ENCODE assay signal across 8 mouse cellular contexts in the genomic region with DNA sequence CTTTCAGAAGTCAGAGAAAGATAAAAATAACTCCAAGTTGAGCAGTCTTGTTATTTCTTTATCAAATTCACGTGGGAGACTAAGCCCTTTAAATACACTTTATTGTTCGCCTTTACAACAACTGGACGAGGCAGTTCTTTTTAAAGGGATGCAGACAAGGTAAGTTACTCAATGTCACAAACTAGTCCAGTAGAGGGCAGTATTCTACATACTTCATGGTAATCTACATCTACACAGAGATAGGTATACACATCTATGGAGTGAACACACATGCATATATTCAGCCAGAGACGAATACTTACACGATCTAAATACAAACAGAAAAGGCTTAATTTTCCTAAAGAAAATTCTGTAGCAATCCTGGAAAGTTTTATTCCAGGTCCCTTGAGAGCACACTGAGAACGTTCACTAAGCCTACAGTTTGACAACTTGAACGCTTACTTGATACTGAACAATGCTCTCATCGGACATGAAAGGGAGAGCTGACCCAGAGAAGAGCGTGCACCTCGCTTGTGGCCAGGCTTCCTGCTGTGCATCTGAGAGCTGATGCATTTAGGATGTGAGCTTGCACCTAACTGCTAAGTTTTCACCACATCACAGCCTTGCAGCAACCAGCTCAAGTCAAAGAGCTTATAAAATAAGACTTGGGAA. TPM values are rescaled to one million over a fixed set of nuclear protein-coding genes. Genes with fewer than 3 reads are reported as not detected.
A peak's percentile ranks its signal among the peaks of the same experiment; 100 is the strongest.
DNase-seq lines count a peak whose midpoint lies in the region; ATAC-seq lines count a peak whose summit lies in the region.

No protein-coding gene starts in this region.

- 50% methylated on average over 10 of the region's 10 CpGs for WGBS in neural tube, embryonic 11.5 days
- 34% methylated on average over 10 of the region's 10 CpGs for WGBS in midbrain, embryonic 15.5 days

- H3K9me3 ChIP-seq in neural tube, embryonic 11.5 days (ENCODE audit: control insufficient read depth, low read length): no peaks in the 10 kb centered on the region
- H3K9me3 ChIP-seq in midbrain, embryonic 15.5 days: no peaks in the 10 kb centered on the region

- H3K4me3 ChIP-seq in neural tube, embryonic 11.5 days (ENCODE audit: low read depth, low read length): no peak overlapping the region
- no peak overlapping the region for H3K4me3 ChIP-seq in midbrain, embryonic 15.5 days

- ATAC-seq in neural tube, embryonic 11.5 days (ENCODE audit: insufficient read depth, low FRiP score, low TSS enrichment): peak; percentile 51; the same call in 1 of the 2 replicates
- peak; percentile 70 to 77 for ATAC-seq in hematopoietic stem cell, adult 5-6 weeks (replicated peaks in 1 of 2; ENCODE audit: insufficient read depth in 1 of 2, low FRiP score in 2 of 2, low TSS enrichment in 1 of 2, low read depth in 1 of 2, poor library complexity in 2 of 2, severe bottlenecking in 2 of 2)
- ATAC-seq in midbrain, embryonic 15.5 days (replicated peaks): peak; percentile 92

- H3K36me3 ChIP-seq in neural tube, embryonic 11.5 days (ENCODE audit: control insufficient read depth, insufficient read depth, low read length): no peaks in the 10 kb centered on the region
- no peaks in the 10 kb centered on the region for H3K36me3 ChIP-seq in midbrain, embryonic 15.5 days (replicated peaks)

- no peaks in the 10 kb centered on the region for H3K27me3 ChIP-seq in neural tube, embryonic 11.5 days (ENCODE audit: control insufficient read depth, insufficient read depth, low read length)
- H3K27me3 ChIP-seq in midbrain, embryonic 15.5 days (replicated peaks): no peaks in the 10 kb centered on the region

- H3K4me1 ChIP-seq in neural tube, embryonic 11.5 days (ENCODE audit: control insufficient read depth, insufficient read depth, low read length): no peaks in the 10 kb centered on the region
- no peaks in the 10 kb centered on the region for H3K4me1 ChIP-seq in midbrain, embryonic 15.5 days

- intact Hi-C loops in heart, postnatal 36 days (cut with DNase I): loop anchor here (1.0 to 5.0 kb wide), 3 partner anchors 114 to 379 kb away; no protein-coding TSS in a partner anchor

- no peak overlapping the region for H3K4me2 ChIP-seq in neural tube, embryonic 11.5 days (ENCODE audit: low read depth)
- H3K4me2 ChIP-seq in midbrain, embryonic 15.5 days: peak overlapping the region; percentile 20; the same call in 1 of the 2 replicates

- DNase-seq in frontal cortex, adult 2 months (ENCODE audit: extremely low spot score in 1 of 2, low spot score in 1 of 2): peak; percentile 12 to 83
- no peak for DNase-seq in frontal cortex, postnatal 10 days (ENCODE audit: low spot score in 2 of 2)
- no peak for DNase-seq in neural tube, embryonic 11.5 days (ENCODE audit: low spot score)
- no peak for DNase-seq in neural tube, embryonic 10.5 days (ENCODE audit: extremely low spot score, low spot score)
- no peak for DNase-seq in urinary bladder, postnatal 4 days (ENCODE audit: low spot score in 2 of 2)
- DNase-seq in heart, postnatal 36 days: no peak

- no peak overlapping the region for H3K9ac ChIP-seq in neural tube, embryonic 11.5 days (ENCODE audit: low read length)
- no peak overlapping the region for H3K9ac ChIP-seq in midbrain, embryonic 15.5 days

- H3K27ac ChIP-seq in neural tube, embryonic 11.5 days (ENCODE audit: low read depth, low read length): no peak overlapping the region
- no peak overlapping the region for H3K27ac ChIP-seq in midbrain, embryonic 15.5 days

RNA-seq across cellular contexts. Expression of gene Enpep, which starts 24.3 kb away (rescaled TPM):
- polyA plus RNA-seq in frontal cortex, adult 2 months (2012; rRNA removed): 2.6 and 2.7 TPM in 2 replicates
- polyA plus RNA-seq in neural tube, embryonic 11.5 days (2014; fragmentation: Nextera tagmentation; extraction: Ambion mirVana): 0.24 and 0.28 TPM in 2 replicates
- total RNA-seq in hematopoietic stem cell, adult 5-6 weeks (2017): 0.35 TPM in 1 of 2 replicates, not detected in the other
- polyA plus RNA-seq in midbrain, embryonic 15.5 days (2015; fragmentation: Nextera tagmentation; extraction: Ambion mirVana): 1.8 and 1.9 TPM in 2 replicates
- total RNA-seq in heart, postnatal 36 days (2021): 1 to 10 TPM; 6.3 to 7.8 TPM

Comparison
In these comparisons a context has a peak if more than half of its experiments do, and no peak if none do; other contexts are left out.
1. DNase-seq: peak in frontal cortex, adult 2 months (2 of 2); none in frontal cortex, postnatal 10 days (0 of 2), neural tube, embryonic 11.5 days (single experiment), neural tube, embryonic 10.5 days (single experiment), urinary bladder, postnatal 4 days (0 of 2) and heart, postnatal 36 days (0 of 2).
2. Peak in every context shown above with its lines, with median percentiles within 50 percentile points of each other: ATAC-seq.